Mouse (Mus musculus) spleen, adult 2 months (tissue): Measurements from ENCODE around the gene AI481877.

Source experiments
- CTCF ChIP-seq: fragments of 200-500 bp; IDR thresholded peaks from 2 replicates; pipeline ENCODE4 v1.5.1; 2011; ENCODE audit warnings: mild to moderate bottlenecking, inconsistent platforms; ENCODE audit not compliant: insufficient read depth, insufficient read length, insufficient replicate concordance; ENCODE audit errors: extremely low read depth
- POLR2A ChIP-seq: fragments of 200-500 bp; IDR thresholded peaks from 2 replicates; pipeline ENCODE4 v1.6.1; 2011; ENCODE audit warnings: low read depth, low read length, inconsistent platforms

DNA sequence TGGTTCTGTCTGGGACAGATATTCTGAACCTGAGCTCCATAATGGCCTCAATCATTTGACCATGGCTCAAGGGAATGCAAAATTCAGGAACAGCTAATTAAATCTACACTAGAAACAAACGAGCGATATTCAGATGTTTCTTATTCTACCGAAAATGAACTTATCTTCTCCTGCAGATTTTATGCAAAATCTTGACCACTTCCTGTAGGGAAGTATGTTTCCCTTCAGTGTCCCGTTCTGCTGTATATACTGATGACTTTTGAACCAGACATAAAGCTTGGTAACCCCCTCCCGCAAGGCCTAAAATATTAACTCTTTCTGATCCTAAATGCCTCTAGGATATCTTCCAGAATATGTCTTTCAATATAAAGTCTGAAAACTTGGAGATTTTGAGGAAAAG lies 12.1 kb upstream of the AI481877 start:
- TF ChIP-seq POLR2A (no peak), CTCF (no peak)
